Mouse (Mus musculus): ENCODE measurements around the gene Chst1. TPM values are rescaled to one million over a fixed set of nuclear protein-coding genes. Genes with fewer than 3 reads are reported as not detected.

Gene Chst1
- polyA plus RNA-seq, 1 experiment: not detected

- Histone ChIP-seq H3K27ac (ENCODE audit: control insufficient read depth, insufficient read depth, low read depth, low read length, poor library complexity) (no peak overlapping the region), H3K4me1 (ENCODE audit: control insufficient read depth, insufficient read depth, low read length) (no peaks in the 10 kb centered on the region), H3K4me3 (replicated peaks; ENCODE audit: control insufficient read depth, low read depth, low read length) (no peak overlapping the region)
- TF ChIP-seq POLR2A (IDR thresholded peaks at IDR 0.05; ENCODE audit: borderline replicate concordance, control insufficient read depth, low read depth, low read length) (no peak), CTCF (IDR thresholded peaks at IDR 0.05; ENCODE audit: control insufficient read depth, insufficient read depth, low read length) (no peak)
- 66% methylated on average over 2 of the region's 2 CpGs for WGBS
These were observed 11.7 kb upstream of the Chst1 start for GRCm38 (mm10) chr2:92587806-92588205.

- 78% methylated on average over 11 of the region's 11 CpGs for WGBS
- no peaks in the 10 kb centered on the region for H3K4me1 ChIP-seq (ENCODE audit: control insufficient read depth, insufficient read depth, low read length)
- no peak overlapping the region for H3K4me3 ChIP-seq (replicated peaks; ENCODE audit: control insufficient read depth, low read depth, low read length)
- no peak overlapping the region for H3K27ac ChIP-seq (ENCODE audit: control insufficient read depth, insufficient read depth, low read depth, low read length, poor library complexity)
- TF ChIP-seq CTCF (IDR thresholded peaks at IDR 0.05; ENCODE audit: control insufficient read depth, insufficient read depth, low read length) (no peak), POLR2A (IDR thresholded peaks at IDR 0.05; ENCODE audit: borderline replicate concordance, control insufficient read depth, low read depth, low read length) (no peak)
These were observed 4.4 kb upstream of the Chst1 start for GRCm38 (mm10) chr2:92594929-92595730.

- no peaks in the 10 kb centered on the region for H3K4me1 ChIP-seq (ENCODE audit: control insufficient read depth, insufficient read depth, low read length)
- H3K4me3 ChIP-seq (replicated peaks; ENCODE audit: control insufficient read depth, low read depth, low read length): no peak overlapping the region
- TF ChIP-seq CTCF (IDR thresholded peaks at IDR 0.05; ENCODE audit: control insufficient read depth, insufficient read depth, low read length) (peak; percentile 4; the same call in 1 of the 2 replicates), POLR2A (IDR thresholded peaks at IDR 0.05; ENCODE audit: borderline replicate concordance, control insufficient read depth, low read depth, low read length) (no peak)
- 13% methylated on average over 7 of the region's 7 CpGs for WGBS
- H3K27ac ChIP-seq (ENCODE audit: control insufficient read depth, insufficient read depth, low read depth, low read length, poor library complexity): no peak overlapping the region
These were observed 2.2 kb upstream of the Chst1 start for GRCm38 (mm10) chr2:92597291-92597690.

- Histone ChIP-seq H3K4me3 (replicated peaks; ENCODE audit: control insufficient read depth, low read depth, low read length) (no peak overlapping the region), H3K27ac (ENCODE audit: control insufficient read depth, insufficient read depth, low read depth, low read length, poor library complexity) (no peak overlapping the region), H3K4me1 (ENCODE audit: control insufficient read depth, insufficient read depth, low read length) (no peaks in the 10 kb centered on the region)
- WGBS: 41% methylated on average over 8 of the region's 11 CpGs
- no peak for TF ChIP-seq POLR2A (IDR thresholded peaks at IDR 0.05; ENCODE audit: borderline replicate concordance, control insufficient read depth, low read depth, low read length)
- no peak for TF ChIP-seq CTCF (IDR thresholded peaks at IDR 0.05; ENCODE audit: control insufficient read depth, insufficient read depth, low read length)
These were observed 493 bp upstream of the Chst1 start for GRCm38 (mm10) chr2:92598941-92599486.

GRCm38 (mm10) chr2:92600348-92600670, 802 bp downstream of the Chst1 start:
- no peak for TF ChIP-seq POLR2A (IDR thresholded peaks at IDR 0.05; ENCODE audit: borderline replicate concordance, control insufficient read depth, low read depth, low read length)
- TF ChIP-seq CTCF (IDR thresholded peaks at IDR 0.05; ENCODE audit: control insufficient read depth, insufficient read depth, low read length): no peak
- H3K4me1 ChIP-seq (ENCODE audit: control insufficient read depth, insufficient read depth, low read length): no peaks in the 10 kb centered on the region
- no peak overlapping the region for H3K27ac ChIP-seq (ENCODE audit: control insufficient read depth, insufficient read depth, low read depth, low read length, poor library complexity)
- WGBS: 2% methylated on average over 17 of the region's 17 CpGs
- no peak overlapping the region for H3K4me3 ChIP-seq (replicated peaks; ENCODE audit: control insufficient read depth, low read depth, low read length)

GRCm38 (mm10) chr2:92601246-92601645, 1.7 kb downstream of the Chst1 start:
- TF ChIP-seq CTCF (IDR thresholded peaks at IDR 0.05; ENCODE audit: control insufficient read depth, insufficient read depth, low read length): no peak
- no peak for TF ChIP-seq POLR2A (IDR thresholded peaks at IDR 0.05; ENCODE audit: borderline replicate concordance, control insufficient read depth, low read depth, low read length)
- no peak overlapping the region for H3K27ac ChIP-seq (ENCODE audit: control insufficient read depth, insufficient read depth, low read depth, low read length, poor library complexity)
- 42% methylated on average over 4 of the region's 4 CpGs for WGBS
- H3K4me1 ChIP-seq (ENCODE audit: control insufficient read depth, insufficient read depth, low read length): no peaks in the 10 kb centered on the region
- no peak overlapping the region for H3K4me3 ChIP-seq (replicated peaks; ENCODE audit: control insufficient read depth, low read depth, low read length)

- 29% methylated on average over 12 of the region's 12 CpGs for WGBS
- TF ChIP-seq CTCF (IDR thresholded peaks at IDR 0.05; ENCODE audit: control insufficient read depth, insufficient read depth, low read length) (no peak), POLR2A (IDR thresholded peaks at IDR 0.05; ENCODE audit: borderline replicate concordance, control insufficient read depth, low read depth, low read length) (no peak)
- no peak overlapping the region for H3K27ac ChIP-seq (ENCODE audit: control insufficient read depth, insufficient read depth, low read depth, low read length, poor library complexity)
These were observed 2.6 kb downstream of the Chst1 start for GRCm38 (mm10) chr2:92602073-92602472.

GRCm38 (mm10) chr2:92603591-92603990, 4.1 kb downstream of the Chst1 start:
- H3K4me3 ChIP-seq (replicated peaks; ENCODE audit: control insufficient read depth, low read depth, low read length): no peak overlapping the region
- no peak overlapping the region for H3K27ac ChIP-seq (ENCODE audit: control insufficient read depth, insufficient read depth, low read depth, low read length, poor library complexity)
- TF ChIP-seq POLR2A (IDR thresholded peaks at IDR 0.05; ENCODE audit: borderline replicate concordance, control insufficient read depth, low read depth, low read length): no peak
- no peak for TF ChIP-seq CTCF (IDR thresholded peaks at IDR 0.05; ENCODE audit: control insufficient read depth, insufficient read depth, low read length)
- 78% methylated on average over 5 of the region's 5 CpGs for WGBS
- no peaks in the 10 kb centered on the region for H3K4me1 ChIP-seq (ENCODE audit: control insufficient read depth, insufficient read depth, low read length)

More at GRCm38 (mm10) chr2:92602073-92602472, 2.6 kb downstream of the Chst1 start:
- Histone ChIP-seq H3K4me1 (ENCODE audit: control insufficient read depth, insufficient read depth, low read length) (no peaks in the 10 kb centered on the region), H3K4me3 (replicated peaks; ENCODE audit: control insufficient read depth, low read depth, low read length) (no peak overlapping the region)

All from bone marrow, adult 2 months (tissue).